Mouse (Mus musculus) stomach, embryonic 14.5 days (tissue): ENCODE data around the gene Atp1b2. TPM values are rescaled to one million over a fixed set of nuclear protein-coding genes. Genes with fewer than 3 reads are reported as not detected.
A peak's percentile ranks its signal among the peaks of the same experiment; 100 is the strongest.

Experiments
- ATAC-seq: fragments of 200-750 bp; cut with Nextera tagmentation; 2 replicates; pipeline ENCODE4 v1.8.0; 2017; ENCODE audit warnings: low read depth, moderate TSS enrichment; ENCODE audit not compliant: insufficient number of reproducible peaks, insufficient read depth, low FRiP score
- H3K27ac ChIP-seq: fragments of 300-500 bp; sonication (generic); 2 replicates; pipeline ENCODE4 v1.5.1; 2014; ENCODE audit warnings: mild to moderate bottlenecking, low read length, moderate library complexity, mixed read lengths
- H3K27me3 ChIP-seq: fragments of 300-500 bp; sonication (generic); 2 replicates; pipeline ENCODE4 v1.6.1; 2014; ENCODE audit warnings: low read length, control low read depth, mixed read lengths; ENCODE audit not compliant: control insufficient read depth, insufficient read depth
- H3K36me3 ChIP-seq: fragments of 300-500 bp; sonication (generic); 2 replicates; pipeline ENCODE4 v1.6.1; 2014; ENCODE audit warnings: mild to moderate bottlenecking, control low read depth, low read length, moderate library complexity, mixed read lengths; ENCODE audit not compliant: control insufficient read depth, insufficient read depth
- H3K4me1 ChIP-seq: fragments of 300-500 bp; sonication (generic); 2 replicates; pipeline ENCODE4 v1.6.1; 2014; ENCODE audit warnings: low read length, control low read depth, mixed read lengths; ENCODE audit not compliant: control insufficient read depth, insufficient read depth
- H3K4me2 ChIP-seq: fragments of 300-500 bp; sonication (generic); replicated peaks from 2 replicates; pipeline ENCODE4 v1.6.1; 2014; ENCODE audit warnings: low read depth, low read length, control low read depth
- H3K4me3 ChIP-seq: fragments of 300-500 bp; sonication (generic); 2 replicates; pipeline ENCODE4 v1.5.1; 2014; ENCODE audit warnings: low read depth, low read length, control low read depth
- H3K9ac ChIP-seq: fragments of 300-500 bp; sonication (generic); replicated peaks from 2 replicates; pipeline ENCODE4 v1.6.1; 2014; ENCODE audit warnings: low read depth, mild to moderate bottlenecking, control low read depth, low read length, moderate library complexity, mixed read lengths
- H3K9me3 ChIP-seq: fragments of 300-500 bp; sonication (generic); 2 replicates; pipeline ENCODE4 v1.6.1; 2016; ENCODE audit warnings: low read depth, low read length, control low read depth; ENCODE audit not compliant: control insufficient read depth
- WGBS: fragments of 180-500 bp; shearing (Covaris S2); extraction: QIAGEN DNeasy Blood & Tissue Kit; methylation state at CpG from one replicate; pipeline ENCODE4 v1.1.7; 2014; 5-methylcytosine and 5-hydroxymethylcytosine counted together
- polyA plus RNA-seq: library from polyadenylated mRNA; unstranded; fragments of >200 nt; fragmentation: Nextera tagmentation; extraction: Ambion mirVana; gene quantifications from 2 replicates; pipeline ENCODE4 v1.2.1, GENCODE M21; 2014

The Atp1b2 gene
- polyA plus RNA-seq, 1 experiment from 2014 or later: 8.8 TPM

DNA sequence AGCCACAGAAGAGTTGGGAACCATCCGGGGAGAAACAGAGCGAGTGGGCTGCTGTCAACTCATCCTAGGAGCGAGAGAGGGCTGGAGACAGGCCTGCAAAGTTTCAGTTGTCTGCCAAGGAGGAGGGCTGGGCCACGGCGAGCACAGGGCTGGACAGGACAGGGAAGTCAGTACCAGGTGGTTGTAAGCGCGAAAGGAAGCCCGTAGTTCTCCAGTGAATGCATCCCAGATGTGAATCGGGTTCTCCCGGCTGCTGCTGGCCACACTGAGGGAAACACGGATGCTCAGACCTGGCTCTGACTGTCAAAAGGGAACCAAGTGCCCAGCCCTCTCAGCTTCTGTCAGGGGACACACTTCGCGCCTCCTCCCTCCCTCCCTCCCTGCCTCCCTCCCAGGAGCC lies 42.4 kb downstream of the Atp1b2 start:
- Histone ChIP-seq H3K9me3 (no peaks in the 10 kb centered on the region), H3K9ac (no peak overlapping the region), H3K36me3 (peaks cover 17% of the 10 kb centered on the region; the same call in 1 of the 2 replicates), H3K4me3 (no peak overlapping the region), H3K4me1 (peaks cover 15% of the 10 kb centered on the region; the same call in 1 of the 2 replicates), H3K27me3 (no peaks in the 10 kb centered on the region), H3K27ac (no peak overlapping the region), H3K4me2 (no peak overlapping the region)
- WGBS: 69% methylated on average over 13 of the region's 13 CpGs
- no peak for ATAC-seq

DNA sequence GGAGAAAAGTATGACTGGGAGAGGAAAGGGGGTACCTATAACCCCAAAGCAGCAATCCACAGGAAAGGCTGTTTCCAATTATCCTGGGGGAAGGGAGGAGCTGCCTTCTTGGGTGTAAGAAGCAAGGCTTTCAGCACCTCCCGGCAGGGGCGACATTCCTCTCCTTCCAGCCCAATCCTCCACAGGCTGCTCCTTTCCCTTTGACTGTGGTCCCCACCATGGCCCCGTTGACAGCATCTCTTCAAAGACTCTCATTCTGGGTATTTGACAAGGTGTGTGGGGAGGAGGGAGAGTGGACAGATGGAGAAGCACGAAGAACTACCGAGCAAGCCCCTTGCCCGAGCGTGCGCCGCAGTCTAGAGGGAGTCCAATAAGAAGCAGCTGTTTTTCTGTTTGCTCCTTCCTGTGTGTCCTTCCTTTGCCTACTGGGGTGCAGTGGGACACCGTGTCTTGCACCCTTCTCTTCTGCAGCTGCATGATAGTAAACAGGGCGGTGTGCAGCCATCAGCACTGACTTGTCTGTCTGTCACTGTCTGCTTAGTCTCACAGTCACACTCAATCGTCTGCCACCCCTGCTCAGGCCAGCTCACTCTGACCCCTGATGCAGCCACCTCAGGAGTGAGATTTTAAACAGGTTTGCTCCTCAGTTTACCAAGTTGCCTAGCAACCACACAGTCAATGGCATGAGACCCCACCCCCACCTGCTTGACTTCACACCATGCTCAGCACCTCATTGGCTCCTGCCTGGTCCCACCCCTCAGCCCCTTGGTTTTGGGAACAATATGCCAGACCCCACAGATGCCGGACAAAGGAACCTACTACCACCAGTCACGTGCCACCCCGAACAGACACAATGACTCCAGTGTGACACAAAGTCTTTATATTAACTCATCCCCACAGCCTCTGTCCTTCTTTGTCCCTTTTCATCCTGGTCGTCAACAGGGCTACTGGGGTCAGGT lies 44.6 kb downstream of the Atp1b2 start:
- Histone ChIP-seq H3K4me3 (no peak overlapping the region), H3K9me3 (no peaks in the 10 kb centered on the region), H3K36me3 (peaks cover 14% of the 10 kb centered on the region; the same call in 1 of the 2 replicates), H3K4me1 (peaks cover 15% of the 10 kb centered on the region; the same call in 1 of the 2 replicates), H3K9ac (no peak overlapping the region), H3K4me2 (peak overlapping the region; percentile 94; the same call in 1 of the 2 replicates), H3K27ac (no peak overlapping the region), H3K27me3 (no peaks in the 10 kb centered on the region)
- 30% methylated on average over 16 of the region's 16 CpGs for WGBS
- ATAC-seq: no peak

DNA sequence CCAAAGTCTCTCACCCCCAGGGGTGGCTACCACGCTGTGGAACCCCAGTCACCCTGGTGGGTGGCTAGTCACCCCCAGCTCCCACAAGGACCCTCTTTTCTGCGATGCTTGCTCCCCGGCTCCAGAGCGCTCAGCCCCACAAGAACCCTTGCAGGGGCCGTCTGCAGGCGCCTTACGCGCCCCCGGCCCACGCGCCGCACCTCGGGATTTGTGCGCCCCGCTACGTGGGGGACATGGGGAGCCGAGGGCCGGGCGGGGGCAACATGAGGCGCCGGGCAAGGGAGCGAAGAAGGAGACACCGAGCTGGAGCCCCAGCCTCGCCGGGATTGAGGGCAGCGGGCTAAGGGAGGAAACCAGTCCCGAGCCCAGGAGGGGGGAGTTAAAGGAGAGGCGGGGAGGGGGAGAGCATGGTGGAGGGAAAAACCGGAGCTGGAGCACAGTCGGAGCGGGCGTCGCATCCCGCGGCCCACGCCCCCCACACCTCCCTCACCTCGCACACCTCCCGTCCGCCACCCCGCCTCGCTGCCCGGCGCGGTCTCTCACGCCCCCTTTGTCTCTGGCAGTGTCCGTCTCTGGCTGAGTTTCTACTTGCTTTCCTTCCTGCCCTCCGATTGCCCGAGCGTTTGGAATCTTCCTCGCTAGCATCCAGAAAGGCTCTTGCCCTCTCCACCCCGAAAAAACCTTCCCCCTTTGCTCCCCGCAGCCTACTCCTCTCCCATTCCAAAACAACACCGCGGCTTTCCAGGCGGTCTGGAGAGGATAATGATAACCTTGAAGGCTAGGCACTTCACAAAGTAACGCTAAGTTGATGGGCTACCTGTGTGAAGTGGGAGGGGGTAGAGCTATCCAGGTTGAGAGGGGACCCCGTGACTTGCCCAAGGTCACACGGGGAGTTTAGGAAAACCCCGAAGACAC lies 45.6 kb downstream of the Atp1b2 start, which contains the start of gene Efnb3:
TSS of gene Efnb3 (minus strand) at position 355 of the 915 bp plus-strand sequence.
- H3K4me1 ChIP-seq: peaks cover 15% of the 10 kb centered on the region; the same call in 1 of the 2 replicates
- peaks cover 12% of the 10 kb centered on the region; the same call in 1 of the 2 replicates for H3K36me3 ChIP-seq
- H3K9me3 ChIP-seq: no peaks in the 10 kb centered on the region
- peak within 1 kb of the TSS; percentile 66 for H3K4me3 ChIP-seq
- WGBS: 2% methylated on average over 57 of the region's 59 CpGs
- no peaks in the 10 kb centered on the region for H3K27me3 ChIP-seq
- H3K4me2 ChIP-seq: peak within 1 kb of the TSS; percentile 94
- peak within 1 kb of the TSS; percentile 44 for H3K27ac ChIP-seq
- peak; percentile 51; the same call in 1 of the 2 replicates for ATAC-seq
- H3K9ac ChIP-seq: peak within 1 kb of the TSS; percentile 68

GRCm38 (mm10) chr11:69559183-69559582 lies 46.6 kb downstream of the Atp1b2 start:
- Histone ChIP-seq H3K4me3 (peak overlapping the region; percentile 66), H3K27ac (no peak overlapping the region), H3K4me2 (peak overlapping the region; percentile 94), H3K27me3 (no peaks in the 10 kb centered on the region), H3K9me3 (no peaks in the 10 kb centered on the region), H3K36me3 (peaks cover 12% of the 10 kb centered on the region; the same call in 1 of the 2 replicates), H3K9ac (peak overlapping the region; percentile 68; the same call in 1 of the 2 replicates), H3K4me1 (peaks cover 15% of the 10 kb centered on the region; the same call in 1 of the 2 replicates)
- 6% methylated on average over 5 of the region's 5 CpGs for WGBS
- no peak for ATAC-seq

GRCm38 (mm10) chr11:69558756-69559155 lies 47.0 kb downstream of the Atp1b2 start:
- H3K9ac ChIP-seq: no peak overlapping the region
- no peaks in the 10 kb centered on the region for H3K9me3 ChIP-seq
- H3K4me2 ChIP-seq: peak overlapping the region; percentile 94
- peaks cover 15% of the 10 kb centered on the region; the same call in 1 of the 2 replicates for H3K4me1 ChIP-seq
- peak overlapping the region; percentile 66 for H3K4me3 ChIP-seq
- H3K27me3 ChIP-seq: no peaks in the 10 kb centered on the region
- H3K27ac ChIP-seq: no peak overlapping the region
- 29% methylated on average over 6 of the region's 6 CpGs for WGBS
- ATAC-seq: no peak
- peaks cover 12% of the 10 kb centered on the region; the same call in 1 of the 2 replicates for H3K36me3 ChIP-seq

DNA sequence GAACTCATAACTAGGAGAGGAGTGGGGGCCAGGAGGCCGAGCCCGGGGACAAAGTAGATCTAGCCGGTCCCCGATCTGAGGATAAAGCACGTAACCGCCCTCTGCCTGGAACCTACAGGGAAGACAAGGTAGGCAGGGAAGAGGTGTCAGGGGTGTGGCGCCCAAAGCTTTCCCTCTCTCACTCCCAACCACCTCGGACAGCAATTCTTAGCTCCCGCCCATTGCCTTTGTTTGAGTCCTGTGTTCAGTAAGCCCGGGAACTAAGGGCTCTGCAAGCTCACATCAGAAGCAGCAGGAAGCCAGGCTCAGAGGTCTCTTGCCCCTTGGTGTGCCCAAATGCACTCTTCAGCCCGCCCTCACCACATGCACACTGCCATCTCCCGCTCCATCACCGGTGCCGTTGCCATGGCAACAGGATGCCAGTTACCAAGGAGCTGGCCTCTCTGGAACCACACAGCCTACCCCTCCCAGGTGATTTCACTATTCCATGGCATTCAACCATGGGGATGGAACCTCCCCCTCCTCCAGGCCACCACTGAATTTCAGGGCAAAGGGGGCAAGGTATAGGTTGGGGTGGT lies 48.3 kb downstream of the Atp1b2 start:
- WGBS: 37% methylated on average over 14 of the region's 14 CpGs
- no peak for ATAC-seq
- Histone ChIP-seq H3K36me3 (peaks cover 8% of the 10 kb centered on the region; the same call in 1 of the 2 replicates), H3K4me1 (peaks cover 15% of the 10 kb centered on the region; the same call in 1 of the 2 replicates), H3K9me3 (no peaks in the 10 kb centered on the region), H3K4me2 (no peak overlapping the region), H3K4me3 (no peak overlapping the region), H3K27me3 (no peaks in the 10 kb centered on the region), H3K27ac (no peak overlapping the region), H3K9ac (no peak overlapping the region)

DNA sequence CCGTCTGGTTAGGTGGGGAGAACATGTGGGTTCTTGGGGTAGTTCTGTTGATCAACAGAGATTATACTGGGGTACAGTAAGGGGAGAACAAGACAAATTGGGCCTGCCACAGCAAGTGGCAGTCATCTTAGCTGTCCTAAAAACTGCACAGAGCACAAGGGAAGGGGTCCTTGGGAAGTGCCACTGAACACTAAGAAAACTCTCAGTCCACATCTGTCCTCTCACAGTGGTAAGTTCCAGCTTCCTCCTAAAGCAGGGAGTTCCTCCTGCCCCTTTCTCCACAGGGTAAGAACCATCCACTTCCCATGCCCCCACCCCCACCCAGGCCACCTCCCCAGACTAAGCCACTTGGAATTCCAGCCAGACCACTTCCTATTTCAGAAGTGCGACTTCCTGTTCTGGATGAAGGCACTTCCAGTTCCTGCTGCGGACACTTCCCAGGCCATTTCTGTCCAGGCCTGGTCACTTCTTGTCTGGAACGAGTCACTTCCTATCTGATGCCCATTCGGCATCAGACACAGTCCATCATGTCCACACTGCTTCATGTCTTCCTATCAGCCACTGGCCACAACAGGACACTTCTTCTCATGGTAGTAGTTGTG lies 51.1 kb downstream of the Atp1b2 start:
- Histone ChIP-seq H3K27me3 (no peaks in the 10 kb centered on the region), H3K4me3 (no peak overlapping the region), H3K27ac (no peak overlapping the region), H3K9ac (no peak overlapping the region), H3K4me2 (no peak overlapping the region), H3K9me3 (no peaks in the 10 kb centered on the region), H3K36me3 (no peaks in the 10 kb centered on the region), H3K4me1 (peaks cover 2% of the 10 kb centered on the region; the same call in 1 of the 2 replicates)
- 82% methylated on average over 5 of the region's 5 CpGs for WGBS
- no peak for ATAC-seq
